Mouse (Mus musculus): ENCODE measurements around the gene Afg3l1. TPM values are rescaled to one million over a fixed set of nuclear protein-coding genes. Genes with fewer than 3 reads are reported as not detected.

Afg3l1 gene
- polyA plus RNA-seq, 1 experiment, result 26.7 TPM

GRCm38 (mm10) chr8:123498963-123499362 is 21.3 kb downstream of the Afg3l1 start:
- Histone ChIP-seq H3K4me3 (ENCODE audit: insufficient read depth, low read length) (no peak overlapping the region), H3K27ac (ENCODE audit: insufficient read depth, low read depth, low read length) (no peak overlapping the region), H3K4me1 (ENCODE audit: control insufficient read depth, insufficient read depth, low read length) (no peaks in the 10 kb centered on the region)
- TF ChIP-seq POLR2A (IDR thresholded peaks at IDR 0.05; ENCODE audit: borderline replicate concordance, low read depth, low read length) (no peak), CTCF (IDR thresholded peaks at IDR 0.05; ENCODE audit: low read depth, low read length) (no peak)

DNA sequence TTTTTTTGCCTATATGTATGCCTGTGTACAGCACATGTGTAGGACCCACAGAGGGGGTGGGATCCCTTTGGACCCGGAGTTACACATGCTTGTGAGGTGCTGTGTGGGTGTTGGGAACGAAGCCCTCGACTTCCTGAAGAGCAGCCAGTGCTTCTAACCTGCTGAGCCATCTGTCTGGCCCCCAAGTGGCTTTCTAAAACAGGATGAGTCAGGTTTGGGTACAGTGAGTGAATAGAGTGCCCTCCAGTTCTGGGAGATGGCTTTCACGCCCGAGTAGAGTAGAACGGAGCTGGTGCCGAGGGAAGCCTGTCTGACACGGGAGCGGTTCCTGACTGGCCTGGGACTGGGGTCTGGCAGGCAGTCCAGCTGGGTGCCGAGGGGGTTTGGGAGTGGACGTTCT is 21.9 kb downstream of the Afg3l1 start:
- no peaks in the 10 kb centered on the region for H3K4me1 ChIP-seq (ENCODE audit: control insufficient read depth, insufficient read depth, low read length)
- no peak overlapping the region for H3K27ac ChIP-seq (ENCODE audit: insufficient read depth, low read depth, low read length)
- no peak overlapping the region for H3K4me3 ChIP-seq (ENCODE audit: insufficient read depth, low read length)
- no peak for TF ChIP-seq POLR2A (IDR thresholded peaks at IDR 0.05; ENCODE audit: borderline replicate concordance, low read depth, low read length)
- no peak for TF ChIP-seq CTCF (IDR thresholded peaks at IDR 0.05; ENCODE audit: low read depth, low read length)

DNA sequence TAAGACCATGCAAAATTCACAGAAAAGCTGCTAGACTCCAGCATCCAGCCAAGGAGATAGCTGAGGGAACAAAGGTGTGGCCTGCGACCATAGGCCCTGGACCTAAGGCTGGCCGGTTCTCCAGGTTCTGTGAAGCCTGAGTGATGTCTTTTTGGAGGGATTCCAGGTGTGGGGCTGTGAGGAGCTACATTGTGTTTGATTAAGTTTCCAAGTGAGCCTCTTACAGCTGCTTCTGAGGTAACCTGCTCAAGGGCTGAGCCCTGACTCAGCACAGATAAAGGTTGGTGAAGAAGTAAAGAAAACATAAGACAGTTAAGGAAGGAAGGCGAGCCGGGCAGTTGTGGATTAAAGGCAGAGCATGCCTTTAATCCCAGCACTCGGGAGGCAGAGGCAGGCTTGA is 24.5 kb downstream of the Afg3l1 start:
- H3K27ac ChIP-seq (ENCODE audit: insufficient read depth, low read depth, low read length), result no peak overlapping the region
- H3K4me3 ChIP-seq (ENCODE audit: insufficient read depth, low read length), result no peak overlapping the region
- no peaks in the 10 kb centered on the region for H3K4me1 ChIP-seq (ENCODE audit: control insufficient read depth, insufficient read depth, low read length)
- TF ChIP-seq POLR2A (IDR thresholded peaks at IDR 0.05; ENCODE audit: borderline replicate concordance, low read depth, low read length), result no peak
- TF ChIP-seq CTCF (IDR thresholded peaks at IDR 0.05; ENCODE audit: low read depth, low read length), result no peak

GRCm38 (mm10) chr8:123503801-123504467 is 26.2 kb downstream of the Afg3l1 start:
- no peak overlapping the region for H3K27ac ChIP-seq (ENCODE audit: insufficient read depth, low read depth, low read length)
- no peak overlapping the region for H3K4me3 ChIP-seq (ENCODE audit: insufficient read depth, low read length)
- no peaks in the 10 kb centered on the region for H3K4me1 ChIP-seq (ENCODE audit: control insufficient read depth, insufficient read depth, low read length)
- TF ChIP-seq CTCF (IDR thresholded peaks at IDR 0.05; ENCODE audit: low read depth, low read length) (no peak), POLR2A (IDR thresholded peaks at IDR 0.05; ENCODE audit: borderline replicate concordance, low read depth, low read length) (no peak)

DNA sequence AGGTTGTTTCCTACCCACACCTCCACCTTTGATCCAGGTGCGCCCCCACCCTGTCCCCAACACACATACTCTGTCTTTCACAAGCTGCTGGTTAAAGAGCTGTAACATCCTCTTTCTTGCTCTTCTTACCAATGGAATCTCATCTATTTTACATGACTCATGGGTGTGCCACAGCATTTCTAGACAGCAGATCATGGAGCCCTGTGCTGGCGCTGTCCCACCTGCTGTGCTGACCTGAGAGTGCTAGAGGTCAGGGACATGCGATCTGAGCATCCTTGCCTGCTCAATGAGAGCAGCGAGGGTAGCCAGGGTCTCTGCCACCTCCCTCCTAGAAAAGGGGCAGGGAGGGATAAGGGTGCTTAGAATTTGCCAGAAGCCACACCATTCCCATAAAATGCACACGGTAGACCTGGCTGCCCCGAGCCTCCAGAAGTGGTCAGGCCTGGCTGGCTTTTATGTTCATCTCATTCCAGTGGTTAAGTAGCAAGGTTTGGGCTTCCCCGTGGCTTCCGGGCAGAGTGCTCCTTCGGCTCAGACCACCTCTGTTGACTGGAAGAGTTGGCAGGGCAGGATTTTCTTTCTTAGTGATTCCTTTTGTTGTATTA is 27.0 kb downstream of the Afg3l1 start:
- Histone ChIP-seq H3K4me3 (ENCODE audit: insufficient read depth, low read length) (no peak overlapping the region), H3K27ac (ENCODE audit: insufficient read depth, low read depth, low read length) (no peak overlapping the region), H3K4me1 (ENCODE audit: control insufficient read depth, insufficient read depth, low read length) (no peaks in the 10 kb centered on the region)
- TF ChIP-seq CTCF (IDR thresholded peaks at IDR 0.05; ENCODE audit: low read depth, low read length) (no peak), POLR2A (IDR thresholded peaks at IDR 0.05; ENCODE audit: borderline replicate concordance, low read depth, low read length) (no peak)

DNA sequence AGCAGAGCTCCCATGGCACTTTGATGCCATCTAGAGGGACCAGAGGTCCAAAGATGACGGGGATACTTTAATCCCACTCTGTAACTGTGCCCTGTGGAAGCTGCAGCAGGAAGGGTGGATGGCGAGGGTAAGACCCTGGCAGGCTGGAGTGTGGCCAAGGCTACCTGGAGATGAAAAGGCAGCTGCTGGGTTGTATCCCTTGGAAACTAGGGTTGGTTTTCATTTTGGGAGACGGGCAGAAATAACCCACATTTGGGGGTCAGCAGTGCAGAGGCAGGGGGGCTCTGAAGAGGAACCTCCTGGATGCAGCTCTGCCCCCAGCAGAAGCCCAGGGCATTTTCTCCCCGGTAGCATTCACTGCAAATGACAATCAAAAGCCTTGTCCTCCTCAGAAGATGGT is 27.6 kb downstream of the Afg3l1 start:
- H3K4me3 ChIP-seq (ENCODE audit: insufficient read depth, low read length), result no peak overlapping the region
- H3K27ac ChIP-seq (ENCODE audit: insufficient read depth, low read depth, low read length), result no peak overlapping the region
- no peaks in the 10 kb centered on the region for H3K4me1 ChIP-seq (ENCODE audit: control insufficient read depth, insufficient read depth, low read length)
- TF ChIP-seq CTCF (IDR thresholded peaks at IDR 0.05; ENCODE audit: low read depth, low read length) (no peak), POLR2A (IDR thresholded peaks at IDR 0.05; ENCODE audit: borderline replicate concordance, low read depth, low read length) (no peak)

- Histone ChIP-seq H3K4me3 (ENCODE audit: insufficient read depth, low read length) (no peak overlapping the region), H3K27ac (ENCODE audit: insufficient read depth, low read depth, low read length) (no peak overlapping the region), H3K4me1 (ENCODE audit: control insufficient read depth, insufficient read depth, low read length) (no peaks in the 10 kb centered on the region)
- no peak for TF ChIP-seq CTCF (IDR thresholded peaks at IDR 0.05; ENCODE audit: low read depth, low read length)
- TF ChIP-seq POLR2A (IDR thresholded peaks at IDR 0.05; ENCODE audit: borderline replicate concordance, low read depth, low read length), result no peak
Observed at GRCm38 (mm10) chr8:123505695-123506094, 28.0 kb downstream of the Afg3l1 start.

DNA sequence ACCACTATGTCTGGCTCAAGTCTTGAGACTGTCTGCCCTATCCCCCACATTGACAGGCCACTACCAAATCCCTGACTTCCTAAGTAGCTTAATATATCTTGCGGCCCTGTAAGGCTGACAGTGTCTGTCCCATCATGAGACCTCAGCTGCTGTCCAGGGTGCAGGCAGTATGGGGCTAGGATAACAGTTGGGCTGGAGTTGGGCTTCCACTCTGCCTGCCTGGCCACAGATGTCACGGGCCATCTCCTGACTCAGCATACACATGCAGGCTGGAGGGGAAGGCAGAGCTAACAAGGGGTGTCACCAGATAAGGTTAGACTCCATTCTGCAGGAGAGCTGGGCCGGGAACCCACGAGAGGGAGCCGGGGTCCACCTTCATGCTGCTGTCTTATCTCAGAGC is 29.4 kb downstream of the Afg3l1 start:
- Histone ChIP-seq H3K4me1 (ENCODE audit: control insufficient read depth, insufficient read depth, low read length) (no peaks in the 10 kb centered on the region), H3K27ac (ENCODE audit: insufficient read depth, low read depth, low read length) (no peak overlapping the region), H3K4me3 (ENCODE audit: insufficient read depth, low read length) (no peak overlapping the region)
- no peak for TF ChIP-seq POLR2A (IDR thresholded peaks at IDR 0.05; ENCODE audit: borderline replicate concordance, low read depth, low read length)
- TF ChIP-seq CTCF (IDR thresholded peaks at IDR 0.05; ENCODE audit: low read depth, low read length), result no peak

DNA sequence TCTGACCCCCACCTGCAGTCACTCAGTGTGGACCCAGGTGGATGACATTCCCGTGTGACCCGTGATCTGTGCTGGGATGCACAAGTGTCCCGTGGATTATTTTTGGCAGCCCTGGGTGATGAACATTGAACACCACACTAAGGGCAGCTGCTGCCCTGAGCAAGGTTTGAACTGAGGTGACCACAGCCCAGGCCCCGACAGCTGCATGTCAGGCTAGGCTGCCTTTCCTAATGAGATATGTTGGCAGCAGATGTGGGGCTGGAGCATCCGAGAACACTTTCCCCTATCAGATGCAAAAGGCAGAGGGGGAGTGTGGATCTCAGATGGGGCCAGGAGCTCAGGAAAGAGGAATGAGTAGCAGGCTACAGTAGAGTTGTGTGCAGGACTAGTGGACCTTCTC is 33.1 kb downstream of the Afg3l1 start:
- Histone ChIP-seq H3K27ac (ENCODE audit: insufficient read depth, low read depth, low read length) (no peak overlapping the region), H3K4me1 (ENCODE audit: control insufficient read depth, insufficient read depth, low read length) (no peaks in the 10 kb centered on the region), H3K4me3 (ENCODE audit: insufficient read depth, low read length) (no peak overlapping the region)
- TF ChIP-seq CTCF (IDR thresholded peaks at IDR 0.05; ENCODE audit: low read depth, low read length) (no peak), POLR2A (IDR thresholded peaks at IDR 0.05; ENCODE audit: borderline replicate concordance, low read depth, low read length) (no peak)

DNA sequence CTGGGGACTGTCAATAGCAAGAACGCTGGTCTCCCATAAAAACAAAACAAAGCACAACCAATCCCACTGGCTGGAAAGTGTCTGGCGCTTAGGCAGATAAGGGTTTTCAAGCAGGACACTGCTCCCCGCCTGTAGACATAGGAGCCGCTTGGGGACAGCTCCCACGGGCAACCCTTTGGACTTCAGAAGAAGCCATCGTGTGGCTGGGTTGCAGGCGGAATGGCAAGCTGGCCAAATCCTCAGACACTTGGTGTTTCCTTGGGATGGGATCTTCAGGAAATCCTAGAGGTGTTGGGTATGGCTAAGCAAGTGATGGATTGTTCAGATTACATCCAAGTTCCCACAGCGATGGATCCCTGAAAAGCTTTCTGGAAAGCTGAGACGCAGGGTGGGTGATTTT is 36.4 kb downstream of the Afg3l1 start:
- H3K27ac ChIP-seq (ENCODE audit: insufficient read depth, low read depth, low read length), result no peak overlapping the region
- H3K4me1 ChIP-seq (ENCODE audit: control insufficient read depth, insufficient read depth, low read length), result no peaks in the 10 kb centered on the region
- TF ChIP-seq CTCF (IDR thresholded peaks at IDR 0.05; ENCODE audit: low read depth, low read length) (no peak), POLR2A (IDR thresholded peaks at IDR 0.05; ENCODE audit: borderline replicate concordance, low read depth, low read length) (no peak)
- no peak overlapping the region for H3K4me3 ChIP-seq (ENCODE audit: insufficient read depth, low read length)
